Mouse (Mus musculus) urinary bladder, postnatal 4 days (tissue): Measurements from ENCODE around the gene Ano1.
A peak's percentile ranks its signal among the peaks of the same experiment; 100 is the strongest.

Experiments used
- DNase-seq, 2 experiments: peaks; one replicate each; pipeline ENCODE4 v3.0.0; 2021 to 2022; ENCODE audit warnings: low spot score in 2 of 2

The Ano1 gene

DNA sequence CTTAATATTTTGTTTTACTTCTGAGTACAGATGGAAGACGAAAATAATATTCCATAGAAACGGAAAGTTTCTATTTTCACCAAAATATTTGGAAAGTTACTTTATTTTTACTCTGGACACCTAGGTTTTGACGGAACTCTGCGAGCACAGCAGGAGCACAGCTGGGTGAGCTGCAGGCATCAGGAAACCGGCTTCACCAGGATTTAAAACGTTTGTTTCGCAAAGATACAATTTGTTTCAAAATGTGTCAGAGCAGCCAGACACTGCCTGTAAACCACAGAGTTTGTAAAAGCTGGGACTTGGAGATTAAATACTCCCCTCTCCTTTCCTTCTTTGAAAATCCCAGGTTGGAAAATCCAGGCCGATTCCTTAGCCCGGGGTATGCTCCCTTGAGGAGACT is 53.9 kb downstream of the Ano1 start:
- DNase-seq = no peak

DNA sequence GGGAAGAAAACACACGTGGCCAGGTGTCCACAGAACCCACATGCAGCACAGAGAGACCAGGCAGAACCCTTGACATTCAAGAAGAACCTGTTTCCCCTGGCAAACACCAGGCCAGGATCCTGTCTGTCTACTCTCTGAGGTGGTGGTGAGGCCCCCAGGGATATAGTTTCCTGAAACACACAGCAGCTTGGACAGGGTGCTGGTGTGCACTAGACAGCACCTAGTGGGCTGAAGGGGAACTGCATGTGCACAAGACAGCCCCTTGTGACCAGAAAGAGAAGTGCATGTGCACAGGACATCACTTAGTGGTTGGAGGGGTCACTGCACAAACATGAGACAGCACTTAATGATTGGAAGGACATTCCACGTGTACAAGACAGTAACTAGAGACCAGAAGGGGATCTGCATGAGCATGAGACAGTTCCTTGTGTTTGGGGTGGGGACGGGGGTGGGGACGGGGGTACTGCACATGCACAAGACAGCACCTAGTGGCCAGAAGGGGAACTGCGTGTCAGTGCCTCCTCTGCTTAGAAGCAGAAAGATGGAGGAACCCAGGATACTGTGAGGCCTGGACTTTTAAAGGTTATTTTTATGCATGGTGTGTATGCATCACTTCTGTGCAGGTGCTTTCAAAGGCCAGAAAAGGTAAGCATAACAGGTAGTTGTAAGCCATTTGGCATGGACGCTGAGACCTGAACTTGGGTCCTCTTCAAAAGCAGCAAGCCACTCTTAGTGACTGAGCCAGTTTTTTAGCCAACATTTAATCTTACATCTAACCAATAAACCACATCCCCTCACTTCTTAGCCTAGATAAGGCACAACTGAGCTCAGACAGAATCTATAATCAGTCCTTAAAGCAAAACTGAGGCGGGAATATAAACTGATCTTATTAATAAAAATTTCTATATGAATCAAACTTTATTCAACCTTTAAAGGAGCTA is 54.7 kb downstream of the Ano1 start:
- DNase-seq = peak in 1 of 2 experiments; percentile 47

DNA sequence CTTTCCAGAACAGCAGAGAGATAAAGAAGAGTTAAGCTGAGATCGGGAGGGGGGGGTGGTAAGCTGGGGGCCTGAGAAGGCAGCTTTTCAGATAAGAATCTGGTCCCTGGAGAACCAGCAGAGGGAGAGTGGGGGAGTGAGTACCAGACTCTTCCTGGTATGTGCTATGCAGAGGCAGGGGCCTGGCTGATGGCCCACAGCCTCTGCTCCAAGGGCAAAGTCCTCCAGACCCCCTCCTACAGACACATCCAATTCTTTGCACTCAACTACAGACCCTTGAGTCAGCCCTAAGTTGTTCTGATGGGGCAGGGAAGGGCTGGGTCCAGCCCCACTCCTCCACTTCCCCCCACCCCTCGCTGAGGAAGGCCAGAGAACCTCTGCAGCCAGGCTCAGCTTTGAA is 61.9 kb downstream of the Ano1 start:
- no peak for DNase-seq

- no peak for DNase-seq
Observed at GRCm38 (mm10) chr7:144689136-144689535, 62.6 kb downstream of the Ano1 start.

- DNase-seq = no peak
Observed at GRCm38 (mm10) chr7:144687663-144688381, 64.0 kb downstream of the Ano1 start.

- no peak for DNase-seq
Observed at GRCm38 (mm10) chr7:144684947-144685346, 66.8 kb downstream of the Ano1 start.

GRCm38 (mm10) chr7:144684467-144684866 is 67.3 kb downstream of the Ano1 start:
- no peak for DNase-seq

DNA sequence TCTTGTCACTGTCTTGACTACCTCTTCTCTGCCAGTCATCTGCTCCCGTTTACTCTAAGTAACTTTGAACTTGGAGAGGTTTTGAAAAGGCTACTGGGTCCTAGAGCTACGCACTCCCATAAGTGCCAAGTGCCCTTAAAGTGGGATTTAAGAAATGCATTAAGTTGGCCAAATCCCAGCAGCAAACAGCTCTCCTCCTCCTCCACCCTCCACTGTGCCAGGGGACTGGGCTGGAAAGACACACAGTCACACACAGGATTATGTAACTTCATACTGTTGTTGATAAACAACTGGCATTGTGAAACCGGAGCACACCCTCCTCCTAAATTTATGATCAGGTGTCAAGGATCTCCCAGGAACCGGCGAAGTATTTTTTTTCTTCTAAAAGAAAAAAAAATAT is 71.7 kb downstream of the Ano1 start:
- DNase-seq = no peak

DNA sequence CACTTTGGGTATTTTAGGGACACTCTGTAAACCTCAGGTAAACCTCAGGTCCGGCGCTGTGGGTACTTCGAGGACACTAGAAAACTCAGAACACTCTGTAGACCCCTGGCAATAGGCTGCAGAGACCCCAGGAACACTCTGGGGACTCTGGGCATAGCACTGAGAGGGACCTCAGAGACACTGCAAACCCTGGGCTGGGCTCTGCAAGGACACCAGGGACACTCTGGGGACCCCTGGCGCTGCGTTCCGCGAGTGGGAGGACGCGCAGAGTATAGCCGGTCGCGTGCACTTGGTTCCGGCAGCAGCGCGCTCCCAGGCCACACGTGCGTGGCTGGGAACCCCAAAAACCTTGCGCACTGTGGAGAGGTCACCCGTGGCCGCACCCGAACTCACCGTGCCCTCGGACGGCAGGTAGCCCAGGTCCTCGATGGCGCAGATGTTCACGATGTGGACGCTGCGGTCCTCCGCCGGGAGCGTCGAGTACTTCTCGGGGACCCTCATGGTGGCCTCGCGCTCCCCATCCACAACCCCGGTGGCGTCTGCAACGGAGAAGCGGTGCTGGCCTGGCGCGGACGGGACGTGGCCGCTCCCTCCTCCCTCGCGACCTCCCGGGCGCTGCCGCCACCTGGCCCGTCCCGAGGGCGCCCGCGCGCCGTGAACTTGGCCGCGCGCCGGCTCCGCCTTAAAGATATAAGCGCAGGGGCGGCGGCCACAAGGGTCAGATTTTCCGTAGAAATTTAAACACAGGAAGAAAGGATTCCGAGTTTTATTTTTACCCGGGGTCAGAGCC is 73.3 kb downstream of the Ano1 start:
- DNase-seq = no peak

GRCm38 (mm10) chr7:144677341-144678086 is 74.3 kb downstream of the Ano1 start:
- no peak for DNase-seq

DNA sequence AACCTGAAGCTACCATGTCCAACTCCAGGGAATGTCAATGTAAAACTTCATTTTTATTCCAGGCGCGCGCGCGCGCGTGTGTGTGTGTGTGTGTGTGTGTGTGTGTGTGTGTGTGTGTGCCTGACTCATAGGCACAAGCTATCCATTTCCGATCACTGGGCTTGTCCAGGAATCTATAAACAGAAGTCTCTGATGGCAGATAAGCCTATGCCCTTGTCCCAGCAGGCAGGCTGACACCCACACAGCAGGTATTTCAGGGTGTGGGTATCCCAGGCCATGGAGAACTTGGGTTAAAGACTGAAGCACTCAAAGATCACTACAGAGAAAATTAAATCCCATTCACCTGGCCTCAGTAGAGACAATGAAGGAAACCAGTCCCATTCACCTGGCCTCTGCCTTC is 76.1 kb downstream of the Ano1 start:
- DNase-seq = no peak

- no peak for DNase-seq
Observed at GRCm38 (mm10) chr7:144669895-144670294, 81.9 kb downstream of the Ano1 start.

DNA sequence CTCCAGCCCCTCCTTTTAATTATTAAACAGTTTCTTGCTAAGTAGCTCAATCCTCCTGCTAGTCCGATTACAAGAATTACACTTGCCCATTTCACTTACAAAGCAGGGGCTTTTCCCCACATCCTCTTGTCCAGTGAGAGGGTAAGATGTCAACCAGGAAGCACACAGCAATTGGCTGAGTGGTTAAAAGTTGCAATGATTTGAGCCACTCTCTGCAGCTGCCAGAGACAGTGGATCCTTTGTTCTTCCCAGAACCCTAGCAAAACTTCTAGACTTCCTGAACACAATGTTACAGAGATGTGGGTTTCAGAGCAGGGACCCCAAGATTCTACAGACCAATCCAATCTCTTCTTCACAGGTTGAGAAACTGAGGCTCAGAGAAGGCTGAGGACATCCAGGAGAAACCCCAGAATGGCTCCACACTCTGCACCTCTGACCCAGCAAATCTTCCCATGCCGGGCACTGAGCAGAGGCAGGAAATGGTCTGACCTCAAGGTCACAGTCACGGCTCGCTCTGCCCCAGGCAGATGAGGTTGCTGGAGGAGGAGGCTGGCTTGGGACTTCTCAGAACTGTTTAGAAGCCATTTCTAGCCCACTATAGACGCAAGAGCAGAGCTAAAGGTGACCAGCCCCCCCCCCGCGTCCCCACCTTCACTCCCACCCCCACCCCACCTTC is 83.0 kb downstream of the Ano1 start:
- DNase-seq = no peak

DNA sequence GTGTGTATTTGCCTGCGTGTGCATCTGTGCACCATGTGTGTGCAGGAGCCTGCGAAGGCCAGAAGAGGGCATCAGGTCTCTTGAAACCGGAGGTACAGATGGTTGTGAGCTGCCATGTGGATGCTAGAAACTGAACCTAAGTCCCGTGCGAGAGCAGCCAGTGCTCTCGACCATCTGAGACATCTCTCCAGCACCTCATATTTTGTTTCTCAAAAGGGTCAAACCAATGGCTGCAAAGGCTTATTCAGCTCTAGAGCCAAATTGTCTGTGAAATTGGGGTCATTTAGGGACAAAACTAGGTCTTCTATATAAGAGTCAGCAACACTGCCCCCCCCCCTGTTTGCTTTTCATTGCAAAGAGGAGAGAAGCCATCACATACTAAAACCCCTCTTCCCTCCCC is 84.7 kb downstream of the Ano1 start:
- DNase-seq = no peak

GRCm38 (mm10) chr7:144665585-144665984 is 86.2 kb downstream of the Ano1 start:
- DNase-seq = no peak

DNA sequence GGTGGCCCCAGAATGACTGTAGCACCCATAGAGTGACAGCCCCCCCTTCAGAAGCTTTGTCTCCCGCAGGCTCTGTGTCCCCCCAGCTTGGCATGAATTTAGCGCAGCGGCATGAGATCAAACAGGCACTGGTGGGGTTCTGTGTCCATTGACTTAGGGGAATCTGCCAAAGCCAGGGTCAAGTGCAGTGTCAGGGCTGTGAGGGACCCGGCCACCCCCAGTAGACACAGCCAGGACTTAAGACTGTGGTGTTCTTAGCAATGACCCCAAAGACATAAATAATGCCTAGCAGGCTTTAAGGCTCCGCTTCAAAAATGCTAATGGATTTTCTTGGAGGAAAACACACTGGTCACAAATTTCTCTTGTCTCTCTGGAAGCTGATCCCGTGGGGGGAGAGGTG is 88.2 kb downstream of the Ano1 start:
- no peak for DNase-seq

DNA sequence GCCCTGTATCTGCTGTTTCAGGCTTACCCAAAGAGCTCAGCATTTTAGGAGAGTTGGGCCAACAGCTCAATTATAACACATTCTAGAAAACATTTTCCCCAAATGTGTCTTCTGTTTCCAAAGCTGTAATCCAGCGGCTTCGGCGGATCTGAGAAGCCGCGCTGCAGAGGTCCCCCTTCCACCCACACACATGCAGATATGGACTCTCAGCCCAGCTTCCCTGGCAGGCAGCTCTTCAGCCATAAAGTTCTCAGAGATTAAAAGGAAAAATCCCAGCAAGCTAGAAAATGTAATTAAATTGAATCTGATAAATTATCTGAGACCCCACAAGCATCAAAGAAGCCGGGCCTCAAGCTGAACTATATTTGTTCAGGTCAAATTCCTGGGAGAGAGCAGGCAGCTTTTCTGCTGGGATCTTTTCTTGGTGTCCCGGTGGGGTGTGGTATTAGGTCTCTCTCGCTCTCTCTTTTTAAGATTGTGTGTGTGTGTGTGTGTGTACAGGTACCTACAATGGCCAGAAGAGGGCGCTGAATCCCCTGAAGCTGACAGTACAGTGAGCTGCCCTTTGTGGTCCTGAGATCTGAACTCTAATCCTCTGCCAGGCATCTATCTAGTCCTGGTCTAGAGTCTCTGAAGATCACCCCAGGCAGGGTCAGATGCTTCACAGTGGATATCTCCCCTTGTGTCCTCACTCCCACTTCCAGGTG is 95.4 kb downstream of the Ano1 start:
- no peak for DNase-seq

DNA sequence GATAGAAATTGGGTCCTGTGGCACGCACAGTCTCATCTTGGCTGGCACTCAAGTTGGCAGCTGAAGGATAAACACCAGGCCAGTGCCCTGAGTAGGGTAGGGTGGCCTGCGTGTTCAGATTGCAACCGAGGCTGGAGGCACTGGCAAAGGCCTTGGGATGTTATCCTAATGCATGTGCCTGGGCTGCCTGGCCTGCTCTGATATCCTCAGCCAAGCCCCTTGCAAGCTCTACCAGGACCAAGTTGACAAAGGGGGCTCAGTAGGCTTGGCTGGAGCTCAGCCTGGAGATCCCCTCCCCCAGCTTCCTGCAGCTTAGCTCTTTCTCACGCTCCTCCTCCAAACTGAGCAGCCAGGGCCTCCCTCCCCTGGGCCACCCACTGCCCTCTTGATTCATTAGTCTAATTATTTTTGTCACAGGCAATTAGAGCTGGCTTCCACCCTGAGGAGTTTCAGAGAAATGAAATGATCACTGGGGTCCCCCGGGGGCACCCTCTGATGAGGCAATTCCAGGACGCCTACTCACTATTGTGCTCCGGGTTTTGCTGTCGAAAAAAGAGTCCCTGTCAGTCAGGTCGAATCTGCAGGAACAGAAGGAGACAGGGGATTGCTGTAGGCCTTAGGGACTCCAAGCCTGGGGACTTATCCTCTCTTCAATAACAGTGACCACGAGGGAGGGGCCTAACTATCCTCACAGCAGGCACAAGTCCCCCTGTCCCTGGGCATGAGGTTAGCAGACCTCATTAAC is 97.9 kb downstream of the Ano1 start:
- DNase-seq = no peak

DNA sequence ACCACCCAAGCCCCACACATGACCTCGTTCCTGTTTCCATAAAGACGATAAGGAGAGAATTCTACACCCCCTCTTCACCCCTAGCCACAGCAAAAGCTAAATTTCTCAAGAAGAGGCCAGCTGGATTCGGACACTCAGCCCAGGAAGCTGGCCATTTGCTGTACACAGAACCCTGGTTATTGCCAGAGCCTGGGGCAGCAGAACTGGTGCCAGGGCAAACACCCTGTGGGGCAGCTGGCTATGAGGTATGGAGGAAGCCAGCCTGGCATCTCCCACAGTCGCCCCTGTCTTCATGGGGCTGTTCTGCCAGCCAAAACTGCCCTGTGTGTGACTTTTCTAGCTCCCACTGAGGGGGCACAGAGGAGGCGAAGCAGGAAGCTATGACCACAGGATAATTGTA is 104.2 kb downstream of the Ano1 start:
- no peak for DNase-seq

- DNase-seq = no peak
Observed at GRCm38 (mm10) chr7:144640817-144641216, 111.0 kb downstream of the Ano1 start.
